Mouse (Mus musculus) MEL (cell line): Measurements from ENCODE around the gene Adam23.

Source experiments
- CTCF ChIP-seq, 3 experiments: IDR thresholded peaks in 2 of 3; conservative IDR thresholded peaks in 1 of 3; 2 replicates each; pipeline ENCODE4 v1.5.1; 2011 to 2012; ENCODE audit warnings: low read length in 3 of 3, low read depth in 2 of 3, mild to moderate bottlenecking in 2 of 3, improper control_type of control experiment in 1 of 3, inconsistent platforms in 1 of 3, mixed read lengths in 1 of 3, moderate library complexity in 1 of 3; ENCODE audit not compliant: control insufficient read depth in 1 of 3, insufficient read depth in 1 of 3, poor library complexity in 1 of 3, severe bottlenecking in 1 of 3
- JUND ChIP-seq: IDR thresholded peaks from 2 replicates; pipeline ENCODE4 v1.6.1; 2011; ENCODE audit warnings: low read depth, mild to moderate bottlenecking, improper control_type of control experiment, low read length
- MXI1 ChIP-seq: IDR thresholded peaks from 2 replicates; pipeline ENCODE4 v1.6.1; 2011; ENCODE audit warnings: mild to moderate bottlenecking, low read depth, low read length, improper control_type of control experiment
- POLR2AphosphoS2 ChIP-seq: IDR thresholded peaks from 2 replicates; pipeline ENCODE4 v1.6.1; 2011; ENCODE audit warnings: low read length, improper control_type of control experiment

DNA sequence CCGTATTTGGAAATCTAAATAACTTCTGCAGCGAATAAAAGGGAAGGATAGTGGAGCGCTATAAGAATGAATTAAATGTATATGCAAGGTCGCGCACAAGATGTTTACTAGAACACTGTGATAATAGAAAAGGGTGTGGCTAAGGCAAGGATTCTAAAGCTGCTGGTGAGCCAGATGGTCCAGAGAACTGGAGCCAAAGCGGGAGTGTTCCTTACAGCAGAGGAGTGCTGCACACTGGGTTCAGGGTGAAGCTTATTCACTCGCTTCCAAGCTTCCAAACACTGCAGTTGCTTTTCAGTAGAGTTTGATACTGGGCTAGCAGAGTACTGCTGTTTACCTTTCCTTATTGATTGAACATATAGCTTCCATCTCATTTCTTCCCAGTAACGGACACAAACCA, 14.5 kb upstream of the Adam23 start:
- TF ChIP-seq CTCF (IDR thresholded peaks at IDR 0.05 in 2 of 3, conservative IDR thresholded peaks at IDR 0.05 in 1 of 3; ENCODE audit: control insufficient read depth in 1 of 3, insufficient read depth in 1 of 3, low read depth in 2 of 3, low read length in 3 of 3, poor library complexity in 1 of 3, severe bottlenecking in 1 of 3) = no peak
- TF ChIP-seq JUND = no peak
- no peak for TF ChIP-seq POLR2AphosphoS2
- no peak for TF ChIP-seq MXI1
